Mouse (Mus musculus) stomach, postnatal 0 days (tissue): ENCODE measurements at regions not wholly inside any gene's neighbourhood (a gene's known extent, or its start where the extent isn't known, plus 50 kb on each side); places are given as distances from the start of the nearest gene placed in this dataset.

ENCODE experiments used
- CTCF ChIP-seq: IDR thresholded peaks from 2 replicates; pipeline ENCODE4 v1.5.1; 2016; ENCODE audit warnings: antibody characterized with exemption, low read depth, mild to moderate bottlenecking, moderate library complexity
- EP300 ChIP-seq: optimal IDR thresholded peaks from 2 replicates; pipeline ENCODE3; 2016; ENCODE audit warnings: antibody characterized with exemption

DNA sequence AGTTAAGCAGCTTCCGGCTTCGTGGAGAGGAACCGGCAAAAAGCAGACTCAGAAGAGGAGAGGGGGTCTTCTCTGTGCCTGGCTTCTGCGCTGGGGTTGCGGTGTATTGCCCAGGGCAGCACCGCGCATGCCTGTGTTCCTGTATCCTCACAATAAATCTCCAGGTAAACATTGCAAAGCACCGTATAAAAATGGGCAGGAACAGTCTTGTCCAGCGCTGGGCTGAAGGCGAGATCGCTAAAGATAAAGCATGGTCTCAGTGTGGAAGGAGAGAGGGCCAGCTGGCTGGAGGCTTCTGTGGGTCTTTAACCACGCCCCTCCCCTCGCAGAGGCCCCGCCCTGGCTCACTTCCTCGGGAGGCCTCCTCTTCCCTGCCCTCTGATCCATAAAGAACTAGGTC, 269.1 kb downstream of the Zfp704 start:
- no peak for TF ChIP-seq CTCF
- TF ChIP-seq EP300, result no peak
